Mouse (Mus musculus) right cerebral cortex, adult 2 months (tissue): ENCODE data around the gene Il18r1.

Source experiments
- DNase-seq, 2 experiments: peaks; one replicate each; pipeline ENCODE4 v3.0.0; 2021 to 2022; ENCODE audit warnings: low spot score in 2 of 2

Il18r1 gene

GRCm38 (mm10) chr1:40465477-40466430 lies at the start of gene Il18r1:
Gene Il18r1, plus strand, starts transcription at chr1:40465552.
- DNase-seq, result no peak

- DNase-seq, result no peak
These were observed 48.3 kb upstream of the Il18r1 start for GRCm38 (mm10) chr1:40417034-40417433.

- no peak for DNase-seq
These were observed 46.8 kb upstream of the Il18r1 start for GRCm38 (mm10) chr1:40418512-40418911.

GRCm38 (mm10) chr1:40423892-40424291 lies 41.5 kb upstream of the Il18r1 start:
- DNase-seq, result no peak

GRCm38 (mm10) chr1:40427270-40427669 lies 38.1 kb upstream of the Il18r1 start:
- no peak for DNase-seq

- no peak for DNase-seq
These were observed 37.5 kb upstream of the Il18r1 start for GRCm38 (mm10) chr1:40427901-40428300.

GRCm38 (mm10) chr1:40428910-40429675 lies 36.3 kb upstream of the Il18r1 start, which contains the start of gene Il1rl1:
Gene Il1rl1, plus strand, starts transcription at chr1:40429570.
- DNase-seq, result no peak

GRCm38 (mm10) chr1:40430143-40430834 lies 35.1 kb upstream of the Il18r1 start:
- no peak for DNase-seq

GRCm38 (mm10) chr1:40432169-40432568 lies 33.2 kb upstream of the Il18r1 start:
- DNase-seq, result no peak

- DNase-seq, result no peak
These were observed 29.4 kb upstream of the Il18r1 start for GRCm38 (mm10) chr1:40435936-40436335.

- no peak for DNase-seq
These were observed 28.0 kb upstream of the Il18r1 start for GRCm38 (mm10) chr1:40437340-40437739.

GRCm38 (mm10) chr1:40439504-40439903 lies 25.8 kb upstream of the Il18r1 start:
- no peak for DNase-seq

- DNase-seq, result peak; percentile 17 to 29
These were observed 20.6 kb upstream of the Il18r1 start for GRCm38 (mm10) chr1:40444800-40445199.

GRCm38 (mm10) chr1:40467306-40467705 lies 2.0 kb downstream of the Il18r1 start:
- DNase-seq, result no peak

- DNase-seq, result no peak
These were observed 3.5 kb downstream of the Il18r1 start for GRCm38 (mm10) chr1:40468805-40469204.

GRCm38 (mm10) chr1:40469900-40470299 lies 4.5 kb downstream of the Il18r1 start:
- DNase-seq, result no peak

GRCm38 (mm10) chr1:40472401-40472800 lies 7.0 kb downstream of the Il18r1 start:
- DNase-seq, result no peak

GRCm38 (mm10) chr1:40473640-40474039 lies 8.3 kb downstream of the Il18r1 start:
- DNase-seq, result no peak

- DNase-seq, result no peak
These were observed 9.0 kb downstream of the Il18r1 start for GRCm38 (mm10) chr1:40474336-40474735.

GRCm38 (mm10) chr1:40475697-40476096 lies 10.3 kb downstream of the Il18r1 start:
- no peak for DNase-seq

- no peak for DNase-seq
These were observed 11.4 kb downstream of the Il18r1 start for GRCm38 (mm10) chr1:40476756-40477155.

GRCm38 (mm10) chr1:40479505-40479923 lies 14.2 kb downstream of the Il18r1 start:
- DNase-seq, result no peak
